Mouse (Mus musculus): ENCODE data around the gene Ruvbl2.

DNA sequence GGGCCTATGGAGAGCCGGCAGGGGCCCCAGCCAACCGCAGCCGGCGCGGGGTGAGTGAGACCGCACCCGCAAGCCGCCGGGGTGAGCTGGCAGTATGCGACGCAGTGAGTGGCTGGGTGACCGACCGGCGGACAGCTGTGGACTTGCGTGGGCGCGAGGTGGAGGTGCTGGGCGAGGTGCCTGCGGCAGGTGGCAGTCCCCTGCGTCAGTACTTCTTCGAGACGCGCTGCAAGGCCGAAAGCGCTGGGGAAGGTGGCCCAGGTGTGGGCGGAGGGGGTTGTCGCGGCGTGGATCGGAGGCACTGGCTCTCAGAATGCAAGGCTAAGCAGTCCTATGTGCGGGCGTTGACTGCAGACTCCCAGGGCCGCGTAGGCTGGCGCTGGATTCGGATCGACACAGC, 22.3 kb downstream of the Ruvbl2 start:
- TF ChIP-seq POLR2A (IDR thresholded peaks at IDR 0.05; ENCODE audit: low read depth, low read length) (no peak), CTCF (conservative IDR thresholded peaks at IDR 0.05; ENCODE audit: insufficient read depth, insufficient read length, low read depth, low read length) (no peak)

Data from kidney, adult 2 months (tissue).